Mouse (Mus musculus) heart, embryonic 12.5 days (tissue): ENCODE measurements around the gene Tmprss15. TPM values are rescaled to one million over a fixed set of nuclear protein-coding genes. Genes with fewer than 3 reads are reported as not detected.

Experiments
- ATAC-seq: fragments of 200-750 bp; cut with Nextera tagmentation; 2 replicates; pipeline ENCODE4 v1.8.0; 2017; ENCODE audit warnings: moderate TSS enrichment, moderate library complexity; ENCODE audit not compliant: insufficient number of reproducible peaks, low FRiP score
- H3K27ac ChIP-seq: fragments of 300-500 bp; sonication (generic); 2 replicates; pipeline ENCODE4 v1.5.1; 2016; ENCODE audit warnings: mild to moderate bottlenecking, moderate library complexity; ENCODE audit not compliant: poor library complexity, severe bottlenecking
- H3K27me3 ChIP-seq: fragments of 300-500 bp; sonication (generic); replicated peaks from 2 replicates; pipeline ENCODE4 v1.6.1; 2016; ENCODE audit warnings: mild to moderate bottlenecking, moderate library complexity
- H3K36me3 ChIP-seq: fragments of 300-500 bp; sonication (generic); 2 replicates; pipeline ENCODE4 v1.6.1; 2016; ENCODE audit warnings: mild to moderate bottlenecking, moderate library complexity
- H3K4me1 ChIP-seq: fragments of 300-500 bp; sonication (generic); replicated peaks from 2 replicates; pipeline ENCODE4 v1.6.1; 2016; ENCODE audit warnings: mild to moderate bottlenecking
- H3K4me2 ChIP-seq: fragments of 300-500 bp; sonication (generic); 2 replicates; pipeline ENCODE4 v1.6.1; 2016; ENCODE audit warnings: mild to moderate bottlenecking, moderate library complexity
- H3K4me3 ChIP-seq: fragments of 300-500 bp; sonication (generic); 2 replicates; pipeline ENCODE4 v1.5.1; 2016; ENCODE audit warnings: mild to moderate bottlenecking
- H3K9ac ChIP-seq: fragments of 300-500 bp; sonication (generic); 2 replicates; pipeline ENCODE4 v1.6.1; 2016; ENCODE audit warnings: mild to moderate bottlenecking, moderate library complexity
- H3K9me3 ChIP-seq: fragments of 300-500 bp; sonication (generic); replicated peaks from 2 replicates; pipeline ENCODE4 v1.6.1; 2016; ENCODE audit warnings: mild to moderate bottlenecking, moderate library complexity
- WGBS: fragments of 180-500 bp; shearing (Covaris S2); methylation state at CpG from one replicate; pipeline ENCODE4 v1.1.7; 2016; 5-methylcytosine and 5-hydroxymethylcytosine counted together
- polyA plus RNA-seq: library from polyadenylated mRNA; unstranded; fragments of >200 nt; fragmentation: Nextera tagmentation; extraction: Ambion mirVana; gene quantifications from 2 replicates; pipeline ENCODE4 v1.2.1, GENCODE M21; 2016

Tmprss15 gene
- polyA plus RNA-seq = not detected in 2 replicates

GRCm38 (mm10) chr16:79090997-79091396 lies at the start of gene Tmprss15:
TSS of gene Tmprss15 (minus strand) at chr16:79091097.
- no peak within 1 kb of the TSS for H3K9ac ChIP-seq
- ATAC-seq = no peak
- no peak within 1 kb of the TSS for H3K27ac ChIP-seq
- no peaks in the 10 kb centered on the region for H3K27me3 ChIP-seq
- H3K9me3 ChIP-seq = no peaks in the 10 kb centered on the region
- no peaks in the 10 kb centered on the region for H3K36me3 ChIP-seq
- no peaks in the 10 kb centered on the region for H3K4me1 ChIP-seq
- H3K4me3 ChIP-seq = no peak within 1 kb of the TSS
- no peak within 1 kb of the TSS for H3K4me2 ChIP-seq
- 75% methylated on average over 4 of the region's 4 CpGs for WGBS

GRCm38 (mm10) chr16:79114879-79115278 lies 24.0 kb upstream of the Tmprss15 start:
- 86% methylated on average over 1 of the region's 1 CpGs for WGBS
- H3K27ac ChIP-seq = no peak overlapping the region
- no peaks in the 10 kb centered on the region for H3K4me1 ChIP-seq
- no peaks in the 10 kb centered on the region for H3K27me3 ChIP-seq
- H3K9me3 ChIP-seq = no peaks in the 10 kb centered on the region
- H3K9ac ChIP-seq = no peak overlapping the region
- ATAC-seq = no peak
- no peaks in the 10 kb centered on the region for H3K36me3 ChIP-seq
- H3K4me2 ChIP-seq = no peak overlapping the region
- H3K4me3 ChIP-seq = no peak overlapping the region

GRCm38 (mm10) chr16:79109516-79109915 lies 18.6 kb upstream of the Tmprss15 start:
- WGBS = 32% methylated on average over 1 of the region's 1 CpGs
- no peak for ATAC-seq

GRCm38 (mm10) chr16:79108969-79109368 lies 18.1 kb upstream of the Tmprss15 start:
- Histone ChIP-seq H3K27ac (no peak overlapping the region), H3K9me3 (no peaks in the 10 kb centered on the region), H3K27me3 (no peaks in the 10 kb centered on the region), H3K4me2 (no peak overlapping the region), H3K36me3 (no peaks in the 10 kb centered on the region), H3K9ac (no peak overlapping the region), H3K4me1 (no peaks in the 10 kb centered on the region), H3K4me3 (no peak overlapping the region)
- ATAC-seq = no peak
- 73% methylated on average over 5 of the region's 5 CpGs for WGBS

More at GRCm38 (mm10) chr16:79109516-79109915, 18.6 kb upstream of the Tmprss15 start:
- Histone ChIP-seq H3K9me3 (no peaks in the 10 kb centered on the region), H3K4me2 (no peak overlapping the region), H3K27ac (no peak overlapping the region), H3K4me1 (no peaks in the 10 kb centered on the region), H3K9ac (no peak overlapping the region), H3K36me3 (no peaks in the 10 kb centered on the region), H3K4me3 (no peak overlapping the region), H3K27me3 (no peaks in the 10 kb centered on the region)

GRCm38 (mm10) chr16:79100325-79100724 lies 9.4 kb upstream of the Tmprss15 start:
- Histone ChIP-seq H3K4me3 (no peak overlapping the region), H3K9ac (no peak overlapping the region), H3K4me1 (no peaks in the 10 kb centered on the region), H3K4me2 (no peak overlapping the region), H3K9me3 (no peaks in the 10 kb centered on the region), H3K36me3 (no peaks in the 10 kb centered on the region), H3K27ac (no peak overlapping the region), H3K27me3 (no peaks in the 10 kb centered on the region)
- 71% methylated on average over 2 of the region's 2 CpGs for WGBS
- no peak for ATAC-seq

- H3K4me1 ChIP-seq = no peaks in the 10 kb centered on the region
- no peaks in the 10 kb centered on the region for H3K27me3 ChIP-seq
- WGBS = 91% methylated on average over 2 of the region's 2 CpGs
- no peaks in the 10 kb centered on the region for H3K36me3 ChIP-seq
- no peak overlapping the region for H3K4me3 ChIP-seq
- no peak for ATAC-seq
- H3K9ac ChIP-seq = no peak overlapping the region
- H3K9me3 ChIP-seq = no peaks in the 10 kb centered on the region
- no peak overlapping the region for H3K4me2 ChIP-seq
- no peak overlapping the region for H3K27ac ChIP-seq
Measured at GRCm38 (mm10) chr16:79098321-79098720, 7.4 kb upstream of the Tmprss15 start.

- no peak for ATAC-seq
- 77% methylated on average over 6 of the region's 6 CpGs for WGBS
- no peaks in the 10 kb centered on the region for H3K36me3 ChIP-seq
Measured at GRCm38 (mm10) chr16:79086550-79086949, 4.3 kb downstream of the Tmprss15 start.

GRCm38 (mm10) chr16:79063848-79064247 lies 27.0 kb downstream of the Tmprss15 start:
- WGBS = 70% methylated on average over 1 of the region's 1 CpGs
- no peak overlapping the region for H3K9ac ChIP-seq
- H3K27ac ChIP-seq = no peak overlapping the region
- no peak overlapping the region for H3K4me2 ChIP-seq
- H3K4me3 ChIP-seq = no peak overlapping the region
- no peaks in the 10 kb centered on the region for H3K36me3 ChIP-seq
- H3K9me3 ChIP-seq = no peaks in the 10 kb centered on the region
- no peaks in the 10 kb centered on the region for H3K27me3 ChIP-seq
- no peaks in the 10 kb centered on the region for H3K4me1 ChIP-seq
- no peak for ATAC-seq

More at GRCm38 (mm10) chr16:79086550-79086949, 4.3 kb downstream of the Tmprss15 start:
- no peaks in the 10 kb centered on the region for H3K4me1 ChIP-seq
- H3K27me3 ChIP-seq = no peaks in the 10 kb centered on the region
- no peaks in the 10 kb centered on the region for H3K9me3 ChIP-seq
- no peak overlapping the region for H3K4me3 ChIP-seq
- no peak overlapping the region for H3K27ac ChIP-seq
- no peak overlapping the region for H3K4me2 ChIP-seq
- no peak overlapping the region for H3K9ac ChIP-seq

- Histone ChIP-seq H3K36me3 (no peaks in the 10 kb centered on the region), H3K4me3 (no peak overlapping the region), H3K27me3 (no peaks in the 10 kb centered on the region), H3K9ac (no peak overlapping the region), H3K27ac (no peak overlapping the region), H3K4me2 (no peak overlapping the region), H3K4me1 (no peaks in the 10 kb centered on the region), H3K9me3 (no peaks in the 10 kb centered on the region)
- 64% methylated on average over 12 of the region's 12 CpGs for WGBS
- ATAC-seq = no peak
Measured at GRCm38 (mm10) chr16:79058775-79059558, 31.9 kb downstream of the Tmprss15 start.

GRCm38 (mm10) chr16:79032593-79032992 lies 58.3 kb downstream of the Tmprss15 start:
- Histone ChIP-seq H3K36me3 (no peaks in the 10 kb centered on the region), H3K27ac (no peak overlapping the region), H3K4me1 (no peaks in the 10 kb centered on the region), H3K4me2 (no peak overlapping the region), H3K9ac (no peak overlapping the region), H3K4me3 (no peak overlapping the region), H3K27me3 (no peaks in the 10 kb centered on the region), H3K9me3 (no peaks in the 10 kb centered on the region)
- WGBS = 71% methylated on average over 2 of the region's 2 CpGs
- ATAC-seq = no peak

GRCm38 (mm10) chr16:79002812-79003211 lies 88.1 kb downstream of the Tmprss15 start:
- no peaks in the 10 kb centered on the region for H3K36me3 ChIP-seq
- H3K4me3 ChIP-seq = no peak overlapping the region
- no peak overlapping the region for H3K9ac ChIP-seq
- no peak overlapping the region for H3K27ac ChIP-seq
- 66% methylated on average over 2 of the region's 2 CpGs for WGBS
- H3K4me1 ChIP-seq = no peaks in the 10 kb centered on the region
- ATAC-seq = no peak
- no peaks in the 10 kb centered on the region for H3K9me3 ChIP-seq
- no peaks in the 10 kb centered on the region for H3K27me3 ChIP-seq
- no peak overlapping the region for H3K4me2 ChIP-seq

GRCm38 (mm10) chr16:79001679-79002078 lies 89.2 kb downstream of the Tmprss15 start:
- Histone ChIP-seq H3K4me3 (no peak overlapping the region), H3K27me3 (no peaks in the 10 kb centered on the region), H3K36me3 (no peaks in the 10 kb centered on the region), H3K9me3 (no peaks in the 10 kb centered on the region), H3K4me2 (no peak overlapping the region), H3K4me1 (no peaks in the 10 kb centered on the region), H3K9ac (no peak overlapping the region), H3K27ac (no peak overlapping the region)
- WGBS = 77% methylated on average over 9 of the region's 9 CpGs
- ATAC-seq = no peak
